Mouse (Mus musculus): ENCODE measurements around the gene Edar. TPM values are rescaled to one million over a fixed set of nuclear protein-coding genes. Genes with fewer than 3 reads are reported as not detected.

Edar gene
- polyA plus RNA-seq, 1 experiment from 2014 or later, result 0.32 TPM

GRCm38 (mm10) chr10:58585427-58586223, 89.8 kb downstream of the Edar start:
- Histone ChIP-seq H3K4me2 (replicated peaks) (no peak overlapping the region), H3K4me3 (no peak overlapping the region), H3K27ac (no peak overlapping the region), H3K4me1 (no peaks in the 10 kb centered on the region), H3K27me3 (no peaks in the 10 kb centered on the region), H3K9ac (no peak overlapping the region), H3K36me3 (no peaks in the 10 kb centered on the region), H3K9me3 (replicated peaks) (no peaks in the 10 kb centered on the region)
- ATAC-seq (ENCODE audit: low FRiP score), result no peak
- 73% methylated on average over 5 of the region's 5 CpGs for WGBS

- no peaks in the 10 kb centered on the region for H3K36me3 ChIP-seq
- 87% methylated on average over 6 of the region's 6 CpGs for WGBS
- H3K27ac ChIP-seq, result no peak overlapping the region
- no peak for ATAC-seq (ENCODE audit: low FRiP score)
- H3K4me3 ChIP-seq, result no peak overlapping the region
- no peak overlapping the region for H3K9ac ChIP-seq
- no peaks in the 10 kb centered on the region for H3K9me3 ChIP-seq (replicated peaks)
- H3K27me3 ChIP-seq, result no peaks in the 10 kb centered on the region
- no peak overlapping the region for H3K4me2 ChIP-seq (replicated peaks)
- no peaks in the 10 kb centered on the region for H3K4me1 ChIP-seq
Measured at GRCm38 (mm10) chr10:58560521-58560920, 114.9 kb downstream of the Edar start.

GRCm38 (mm10) chr10:58559901-58560300, 115.6 kb downstream of the Edar start:
- ATAC-seq (ENCODE audit: low FRiP score), result peak; percentile 43

GRCm38 (mm10) chr10:58559098-58559497, 116.4 kb downstream of the Edar start:
- no peak for ATAC-seq (ENCODE audit: low FRiP score)
- Histone ChIP-seq H3K27ac (no peak overlapping the region), H3K9me3 (replicated peaks) (no peaks in the 10 kb centered on the region), H3K9ac (no peak overlapping the region), H3K4me1 (no peaks in the 10 kb centered on the region), H3K4me2 (replicated peaks) (no peak overlapping the region), H3K4me3 (no peak overlapping the region), H3K36me3 (no peaks in the 10 kb centered on the region), H3K27me3 (no peaks in the 10 kb centered on the region)
- 31% methylated on average over 7 of the region's 7 CpGs for WGBS

More at GRCm38 (mm10) chr10:58559901-58560300, 115.6 kb downstream of the Edar start:
- Histone ChIP-seq H3K36me3 (no peaks in the 10 kb centered on the region), H3K9me3 (replicated peaks) (no peaks in the 10 kb centered on the region), H3K4me1 (no peaks in the 10 kb centered on the region), H3K27ac (no peak overlapping the region), H3K4me2 (replicated peaks) (no peak overlapping the region), H3K27me3 (no peaks in the 10 kb centered on the region), H3K9ac (no peak overlapping the region), H3K4me3 (no peak overlapping the region)
- WGBS, result 22% methylated on average over 3 of the region's 3 CpGs

GRCm38 (mm10) chr10:58554693-58555387, 120.6 kb downstream of the Edar start:
- no peak overlapping the region for H3K4me3 ChIP-seq
- H3K9me3 ChIP-seq (replicated peaks), result no peaks in the 10 kb centered on the region
- no peak overlapping the region for H3K27ac ChIP-seq
- H3K36me3 ChIP-seq, result no peaks in the 10 kb centered on the region
- WGBS, result 91% methylated on average over 8 of the region's 8 CpGs
- H3K27me3 ChIP-seq, result no peaks in the 10 kb centered on the region
- ATAC-seq (ENCODE audit: low FRiP score), result no peak
- H3K4me2 ChIP-seq (replicated peaks), result no peak overlapping the region
- no peaks in the 10 kb centered on the region for H3K4me1 ChIP-seq
- H3K9ac ChIP-seq, result no peak overlapping the region

Other genes starting within 250 kb of the Edar start
- gene Ranbp2, start 228.7 kb downstream of the Edar start, polyA plus RNA-seq (2016; fragmentation: Nextera tagmentation; extraction: Ambion mirVana), result 30.5 and 31.6 TPM in 2 replicates
- gene Ccdc138, start 177.7 kb downstream of the Edar start, polyA plus RNA-seq (2016; fragmentation: Nextera tagmentation; extraction: Ambion mirVana), result 11.4 and 13.2 TPM in 2 replicates
- gene Gm17542, start 42.6 kb upstream of the Edar start, polyA plus RNA-seq (2016; fragmentation: Nextera tagmentation; extraction: Ambion mirVana), result not detected in 2 replicates
- 2.4 and 3.9 TPM in 2 replicates for gene Sh3rf3, start 137.7 kb upstream of the Edar start, polyA plus RNA-seq (2016; fragmentation: Nextera tagmentation; extraction: Ambion mirVana)

Data from hindbrain, embryonic 12.5 days (tissue).